Mouse (Mus musculus) MN1 (cell line): ENCODE measurements around the gene Cog6.
"Not testable (repeated sequence)": the region's sequence is repeated elsewhere in the genome, so short reads cannot be mapped to it uniquely, and the experiment has no call there.

Experiments
- DNase-seq: peaks from one replicate; pipeline ENCODE4 v3.0.0-alpha.2; 2016; ENCODE audit warnings: low spot score

The Cog6 gene

DNA sequence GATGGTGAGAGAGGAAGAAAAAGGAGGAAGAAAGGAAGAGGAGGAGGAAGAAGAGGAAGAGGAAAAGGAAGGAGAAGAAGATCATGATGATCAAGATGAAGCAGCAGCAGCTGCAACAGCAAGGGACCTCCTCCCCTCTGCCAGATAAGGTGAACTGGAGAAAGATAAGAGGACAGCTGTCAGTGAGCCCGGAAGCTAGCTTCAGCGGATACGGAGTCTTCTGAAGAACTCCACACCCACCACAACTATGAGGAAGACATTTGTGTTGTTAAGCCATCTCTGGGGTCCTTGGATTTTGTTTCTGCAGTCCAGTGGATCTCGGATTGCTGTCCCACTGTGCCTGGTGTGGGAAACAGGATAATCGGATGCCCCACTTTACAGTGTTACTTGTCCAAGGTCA lies 15.4 kb upstream of the Cog6 start:
- DNase-seq, result no peak

GRCm38 (mm10) chr3:53031586-53031985 lies 14.5 kb upstream of the Cog6 start:
- no peak for DNase-seq

GRCm38 (mm10) chr3:53029046-53029445 lies 12.0 kb upstream of the Cog6 start:
- DNase-seq, result peak; percentile 60

GRCm38 (mm10) chr3:53027333-53027732 lies 10.3 kb upstream of the Cog6 start:
- no peak for DNase-seq

DNA sequence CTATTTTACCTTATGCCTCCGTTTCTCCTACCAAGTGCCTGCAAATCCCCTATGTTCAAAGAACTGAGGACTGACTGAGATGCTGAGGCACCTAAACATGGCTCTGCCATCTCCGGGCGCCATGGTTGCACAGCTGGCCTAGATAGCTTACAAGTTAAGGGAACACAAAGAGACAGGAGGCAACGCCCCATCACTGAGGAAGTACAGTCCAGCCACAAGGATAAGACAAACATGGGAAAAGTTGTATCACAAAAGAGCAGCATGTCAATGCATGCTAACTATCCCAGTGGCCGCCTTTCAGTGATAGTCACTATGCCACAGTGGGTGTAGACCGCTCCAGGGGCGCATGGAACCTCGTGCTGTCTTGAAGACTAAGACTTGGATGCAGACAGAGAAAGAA lies 9.6 kb downstream of the Cog6 start:
- DNase-seq, result no peak

GRCm38 (mm10) chr3:53004406-53005114 lies 12.5 kb downstream of the Cog6 start:
- DNase-seq, result peak; percentile 48

- DNase-seq, result no peak
These were observed 15.0 kb downstream of the Cog6 start for GRCm38 (mm10) chr3:53002076-53002475.

DNA sequence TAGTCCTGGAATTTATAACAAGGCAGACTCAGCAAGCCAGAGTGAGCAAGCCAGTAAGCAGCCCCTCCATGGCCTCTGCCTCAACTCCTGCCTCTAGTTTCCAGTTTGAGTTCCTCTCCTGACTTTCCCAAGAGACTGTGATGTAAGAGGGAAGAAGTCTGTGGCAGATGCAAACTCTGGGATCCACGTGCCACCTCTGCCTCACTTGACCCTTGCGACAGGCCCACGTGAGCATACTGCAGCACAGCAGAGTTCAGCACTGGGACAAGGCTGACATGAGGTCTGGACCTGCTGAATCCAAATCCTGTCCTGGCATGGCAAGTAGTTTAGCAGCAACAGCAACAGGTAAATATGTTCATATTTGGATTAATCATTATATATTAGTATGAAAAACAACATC lies 17.0 kb downstream of the Cog6 start:
- DNase-seq, result no peak

DNA sequence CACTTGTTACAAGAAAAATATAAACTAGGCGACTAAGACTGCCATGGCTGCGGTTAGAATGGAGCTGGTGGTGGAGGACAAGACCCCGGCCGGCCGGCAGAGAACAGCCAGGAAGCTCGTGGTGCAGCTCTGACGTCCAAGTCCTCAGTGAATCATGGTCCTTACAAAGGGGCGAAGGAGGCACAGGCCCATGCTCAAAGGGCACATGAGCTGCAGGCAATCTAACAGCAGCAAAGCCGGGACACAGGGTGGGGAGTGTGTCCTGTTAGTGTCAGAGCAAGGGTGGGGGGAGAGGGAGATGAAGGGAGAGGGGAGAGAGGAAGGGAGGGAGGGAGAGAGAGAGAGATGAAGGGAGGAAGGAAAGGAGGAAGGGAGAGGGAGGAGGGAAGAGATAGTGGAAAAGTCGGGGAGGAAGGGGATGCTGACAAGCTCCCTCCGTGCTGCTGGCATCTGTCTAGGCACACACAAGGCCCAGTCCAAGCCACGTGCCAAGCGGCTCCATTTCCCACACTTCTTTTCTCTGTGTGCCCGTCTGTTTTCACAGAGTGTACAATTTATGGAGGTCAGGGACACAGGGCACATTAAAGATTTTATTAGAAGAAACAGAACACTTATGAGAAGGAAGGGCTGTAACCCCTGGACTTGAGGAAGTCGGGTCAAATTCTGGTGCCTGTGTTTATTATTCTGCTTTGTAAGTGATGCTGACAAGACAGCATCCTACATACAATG lies 17.9 kb downstream of the Cog6 start:
- DNase-seq, result no peak

GRCm38 (mm10) chr3:52997381-52997780 lies 19.7 kb downstream of the Cog6 start:
- DNase-seq, result no peak

GRCm38 (mm10) chr3:52996635-52997034 lies 20.4 kb downstream of the Cog6 start:
- no peak for DNase-seq

- no peak for DNase-seq
These were observed 22.4 kb downstream of the Cog6 start for GRCm38 (mm10) chr3:52994666-52995065.

GRCm38 (mm10) chr3:52993296-52993695 lies 23.7 kb downstream of the Cog6 start:
- DNase-seq, result no peak

- no peak for DNase-seq
These were observed 26.8 kb downstream of the Cog6 start for GRCm38 (mm10) chr3:52990041-52990737.

- DNase-seq, result not testable (repeated sequence)
These were observed 31.5 kb downstream of the Cog6 start for GRCm38 (mm10) chr3:52985508-52985941.

DNA sequence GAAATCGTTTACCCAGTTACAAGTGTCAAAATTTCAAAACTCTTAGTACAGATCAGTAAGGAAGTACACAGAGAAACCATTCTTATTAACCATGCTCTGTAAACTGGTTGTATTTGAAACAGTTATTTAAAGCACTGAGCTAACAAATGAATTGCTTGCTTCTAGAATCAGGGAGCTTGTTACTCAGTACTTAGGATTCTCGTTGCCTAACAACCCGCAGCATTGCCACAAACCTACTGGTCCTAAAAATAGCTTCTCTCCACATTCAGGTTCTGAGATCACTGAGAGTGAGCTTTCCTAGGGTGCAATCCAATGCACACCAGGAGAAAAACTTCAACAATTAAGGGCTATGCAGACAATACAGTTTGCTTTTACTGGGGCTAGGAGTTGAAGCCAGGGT lies 33.3 kb downstream of the Cog6 start:
- DNase-seq, result no peak

GRCm38 (mm10) chr3:52982993-52983392 lies 34.0 kb downstream of the Cog6 start:
- no peak for DNase-seq

GRCm38 (mm10) chr3:52974674-52975556 lies 42.1 kb downstream of the Cog6 start:
- no peak for DNase-seq

DNA sequence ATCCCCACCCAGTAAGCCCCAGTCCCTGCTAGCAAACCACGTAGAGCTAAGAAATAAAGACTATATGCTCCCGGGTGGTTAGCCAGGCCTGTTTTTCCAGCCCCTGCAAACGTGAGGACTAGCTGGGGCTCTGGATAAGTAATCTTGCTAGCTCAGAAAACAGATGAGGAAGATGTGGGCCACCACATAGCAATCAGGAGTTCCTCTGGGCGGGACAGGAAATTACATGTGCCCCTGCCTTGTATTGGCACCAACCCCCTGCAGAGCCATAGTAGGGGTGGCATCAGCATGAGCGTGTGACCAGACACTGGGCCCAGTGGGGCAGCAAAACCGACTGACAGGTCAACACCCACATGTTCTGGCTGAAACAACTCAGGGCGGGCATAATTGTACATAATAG lies 44.1 kb downstream of the Cog6 start:
- no peak for DNase-seq

DNA sequence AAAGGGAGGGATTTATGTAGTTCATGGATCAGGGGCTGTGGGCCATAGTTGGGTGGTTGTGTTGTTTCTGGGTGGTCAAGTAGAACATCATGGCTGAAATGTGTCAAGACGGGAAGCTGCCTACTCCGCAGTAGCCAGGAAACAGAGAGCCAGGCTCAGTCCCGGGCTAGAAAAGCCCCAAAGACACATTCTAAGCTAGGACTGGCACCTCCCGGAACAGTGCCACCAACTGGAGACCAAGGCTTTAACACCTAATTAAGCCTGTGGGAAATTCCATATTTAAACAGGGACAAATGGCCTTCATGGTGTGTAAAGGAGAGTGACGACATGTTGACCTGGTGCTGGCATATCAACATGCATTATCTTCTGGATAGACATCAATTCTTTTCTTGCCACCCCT lies 50.0 kb downstream of the Cog6 start:
- no peak for DNase-seq

GRCm38 (mm10) chr3:52964206-52964605 lies 52.8 kb downstream of the Cog6 start:
- no peak for DNase-seq

DNA sequence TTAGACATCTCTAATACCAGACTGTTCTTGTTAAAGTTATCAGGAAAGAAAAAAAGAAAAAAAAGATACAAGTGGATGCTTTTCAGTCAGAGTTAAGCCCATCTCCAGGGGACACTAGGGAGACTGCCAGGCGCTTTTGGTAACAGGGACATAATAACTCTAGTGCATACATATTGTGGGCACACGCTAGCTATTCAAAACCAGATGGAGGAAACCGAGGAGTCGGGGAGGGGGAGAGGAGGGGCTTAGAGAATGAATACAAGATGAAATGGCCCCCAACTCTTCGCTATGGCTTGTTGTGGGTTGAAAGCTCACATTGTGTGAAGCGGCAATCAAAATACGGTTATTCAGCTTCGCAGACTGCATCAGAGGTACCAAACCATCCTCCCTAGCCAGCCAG lies 53.6 kb downstream of the Cog6 start:
- no peak for DNase-seq
